Mouse (Mus musculus) layer of hippocampus, adult 11-12 months (tissue): ENCODE data around the gene Cldn34a.
"Not testable (repeated sequence)": the region's sequence is repeated elsewhere in the genome, so short reads cannot be mapped to it uniquely, and the experiment has no call there.

ENCODE experiments used
- DNase-seq: peaks from one replicate; pipeline ENCODE4 v3.0.0; 2022; ENCODE audit warnings: low spot score

Gene Cldn34a

DNA sequence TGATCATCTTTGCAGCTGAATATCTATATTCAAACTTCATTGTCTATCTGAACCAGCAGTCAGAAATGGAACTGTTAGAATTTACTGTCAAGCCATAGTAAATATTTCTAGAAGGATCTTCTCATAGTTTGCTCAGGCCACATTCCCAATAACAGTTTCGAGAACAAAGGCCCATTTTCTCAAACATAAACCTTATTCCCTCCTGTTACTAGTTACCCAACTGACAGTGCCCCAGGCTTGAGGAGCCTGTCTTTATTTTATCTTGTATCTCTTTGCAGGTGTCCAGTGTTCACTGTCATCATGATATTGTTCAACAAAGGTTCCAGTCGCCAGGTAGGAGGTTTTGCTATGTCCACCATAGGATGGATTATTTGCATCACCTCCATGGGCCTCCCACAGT lies at the start of gene Cldn34a:
TSS of gene Cldn34a (plus strand) at position 301 of the 400 bp plus-strand sequence.
- DNase-seq: no peak

DNA sequence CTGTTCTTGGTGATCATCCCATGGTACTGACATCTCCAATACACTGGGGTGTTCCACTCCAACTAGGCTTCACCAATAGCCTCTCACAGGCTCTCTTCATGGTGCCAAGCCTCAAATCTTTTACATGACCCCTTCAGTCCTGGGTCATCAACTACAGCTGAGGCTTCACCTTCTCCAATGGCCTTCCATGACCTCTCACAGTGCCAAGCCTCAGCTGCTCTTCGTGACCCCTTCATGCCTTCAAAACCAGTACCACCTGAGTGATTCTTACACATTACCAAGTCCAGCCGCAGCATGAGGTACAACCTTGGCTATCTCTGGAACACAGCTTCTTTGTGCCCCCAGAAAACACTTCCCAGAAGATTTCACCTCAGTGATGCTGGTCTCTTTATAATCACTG lies 44.5 kb upstream of the Cldn34a start:
- not testable (repeated sequence) for DNase-seq

DNA sequence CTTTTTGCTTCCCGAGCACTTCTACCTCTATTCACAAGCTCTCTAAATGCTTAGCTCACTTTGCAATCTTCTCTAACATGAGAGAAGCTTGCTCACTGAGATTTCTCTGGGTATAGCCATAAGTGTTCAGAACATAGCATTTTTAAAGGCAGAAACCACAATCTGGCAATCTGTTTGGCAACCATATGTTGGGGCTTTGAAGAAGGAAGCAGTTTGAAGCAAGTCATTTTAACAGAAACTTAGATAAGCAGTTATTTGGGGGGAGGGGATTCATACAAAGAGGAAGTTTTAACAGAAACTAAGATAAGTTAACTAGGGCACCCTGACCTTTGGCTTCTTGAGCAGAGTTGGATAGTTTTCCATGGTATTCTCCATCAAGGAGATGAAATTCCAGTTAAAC lies 17.4 kb upstream of the Cldn34a start:
- DNase-seq: peak; percentile 2

DNA sequence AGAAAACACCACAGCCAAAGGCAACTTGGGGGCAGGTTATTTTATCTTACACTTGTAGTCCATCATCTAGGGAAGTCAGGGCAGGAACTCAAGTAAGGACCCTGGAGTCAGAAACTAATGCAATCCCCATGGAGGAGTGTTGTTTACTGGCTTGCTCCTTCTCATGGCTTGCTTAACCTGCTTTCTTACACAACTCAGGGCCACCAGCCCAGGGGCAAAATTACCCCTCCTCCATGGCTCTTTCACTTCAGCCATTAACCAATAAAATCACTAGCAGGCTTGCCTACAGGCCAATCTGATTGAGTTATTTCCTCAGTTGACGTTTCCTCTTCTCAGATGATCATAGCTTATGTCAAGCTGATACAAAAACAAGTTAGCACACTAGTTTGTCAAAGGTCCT lies 15.0 kb upstream of the Cldn34a start:
- DNase-seq: no peak

DNA sequence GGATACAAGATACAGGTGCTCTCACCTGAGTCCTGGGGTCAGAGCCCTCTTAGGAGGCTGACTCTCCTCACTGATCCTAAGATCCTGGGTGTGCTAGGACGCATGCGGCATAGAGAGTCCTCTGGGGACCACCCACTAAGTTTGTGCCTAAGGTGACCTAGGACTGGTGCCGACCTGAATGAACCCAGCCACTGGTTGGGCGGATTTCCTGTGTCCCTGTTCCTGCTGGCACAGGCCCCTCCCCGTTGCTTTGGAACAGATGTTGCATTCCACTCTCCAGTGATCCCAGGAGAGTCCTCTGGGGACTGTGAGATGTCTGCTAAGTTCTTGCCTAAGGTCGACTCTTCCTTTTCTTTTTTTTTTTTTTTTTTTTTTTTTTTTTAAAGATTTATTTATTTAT lies 5.7 kb upstream of the Cldn34a start:
- DNase-seq: no peak
